ENCODE assay signal across 22 mouse cellular contexts in genomic region chr7:118508556-118508955, GRCm38 (mm10). TPM values are rescaled to one million over a fixed set of nuclear protein-coding genes. Genes with fewer than 3 reads are reported as not detected.
DNase-seq lines count a peak whose midpoint lies in the region; TF ChIP-seq lines count a peak whose summit lies in the region.
"Had no signal": no experiment of that assay in that cellular context is flagged by ENCODE, and none has a peak within 500 bp of the region (broad histone marks: within the 10 kb centered on the region; RNA-seq: fewer than 3 reads in every experiment).

No protein-coding gene starts in this region.

- no peak overlapping the region for H3K4me3 ChIP-seq in embryonic fibroblast, embryonic 13.5 days (ENCODE audit: insufficient read depth, low read length)

- peak overlapping the region; percentile 89; the same call in 1 of the 2 replicates for H3K27ac ChIP-seq in embryonic fibroblast, embryonic 13.5 days (ENCODE audit: insufficient read depth, low read length)

- no peak for TF ChIP-seq POLR2A in embryonic fibroblast, embryonic 13.5 days (IDR thresholded peaks at IDR 0.05; ENCODE audit: low read depth, low read length)

- peaks cover 7% of the 10 kb centered on the region for H3K4me1 ChIP-seq in embryonic fibroblast, embryonic 13.5 days (ENCODE audit: control insufficient read depth, insufficient read depth, low read length)

- no peak for TF ChIP-seq CTCF in embryonic fibroblast, embryonic 13.5 days (IDR thresholded peaks at IDR 0.05; ENCODE audit: borderline replicate concordance, insufficient read depth, low read length)

- intact Hi-C loops in left cerebral cortex, postnatal 36 days (cut with DNase I): no loop called here

- peak; percentile 77 for DNase-seq in 3T3-L1 (ENCODE audit: low read depth, low spot score)
- DNase-seq in Muller cell, postnatal 12 days (ENCODE audit: inconsistent ontology term): peak; percentile 86
- DNase-seq in NIH3T3 (ENCODE audit: low read depth): peak; percentile 71
- DNase-seq in spleen, postnatal 14 days (ENCODE audit: low spot score in 2 of 2): no peak
- DNase-seq in right cerebral cortex, postnatal 36 days (ENCODE audit: low spot score in 2 of 2): no peak
- no peak for DNase-seq in heart, adult 9 months (ENCODE audit: low spot score in 2 of 2)
- no peak for DNase-seq in left cerebral cortex, postnatal 36 days (ENCODE audit: low spot score in 2 of 2)
- DNase-seq: adrenal gland, adult 2 months; adrenal gland, adult 8-10 months; adrenal gland, postnatal 10 days; adrenal gland, postnatal 14 days; adrenal gland, postnatal 25 days; adrenal gland, postnatal 36 days; B cell, adult 2 months; cerebellum, adult 11 months; cerebellum, adult 11-12 months; cerebellum, adult 18-20 months; cerebellum, adult 2 months; cerebellum, adult 8-10 months had no signal

RNA-seq across cellular contexts. Expression of gene Itpripl2, which starts 16.8 kb away (rescaled TPM):
- 76.2 and 98.4 TPM in 2 replicates for polyA plus RNA-seq in embryonic fibroblast, embryonic 13.5 days (2011; ENCODE audit: insufficient read length, low read depth, missing spikeins)
- 1 to 10 TPM; 2.7 to 3.4 TPM for total RNA-seq in left cerebral cortex, postnatal 36 days (2021)
- total RNA-seq: CH12.LX had no signal
- polyA plus RNA-seq: G1E had no signal

RNA-seq across cellular contexts. Expression of gene Coq7, which starts 24.6 kb away (rescaled TPM):
- 13.8 and 14.5 TPM in 2 replicates for polyA plus RNA-seq in embryonic fibroblast, embryonic 13.5 days (2011; ENCODE audit: insufficient read length, low read depth, missing spikeins)
- total RNA-seq in left cerebral cortex, postnatal 36 days (2021): 10 to 100 TPM; 30.8 to 37.6 TPM

Comparison
In these comparisons a context has a peak if more than half of its experiments do, and no peak if none do; other contexts are left out.
1. DNase-seq: peak in 3T3-L1 (single experiment), Muller cell, postnatal 12 days (single experiment) and NIH3T3 (single experiment); none in spleen, postnatal 14 days (0 of 2), right cerebral cortex, postnatal 36 days (0 of 2), heart, adult 9 months (0 of 2) and left cerebral cortex, postnatal 36 days (0 of 2).